Mouse (Mus musculus) midbrain, embryonic 14.5 days (tissue): ENCODE data around the gene Eif4g1. TPM values are rescaled to one million over a fixed set of nuclear protein-coding genes. Genes with fewer than 3 reads are reported as not detected.

Experiments
- ATAC-seq: fragments of 200-750 bp; cut with Nextera tagmentation; 2 replicates; pipeline ENCODE4 v1.8.0; 2017; ENCODE audit warnings: moderate number of reproducible peaks, moderate library complexity; ENCODE audit not compliant: low FRiP score, low TSS enrichment
- DNase-seq: peaks from one replicate; pipeline ENCODE4 v3.0.0-alpha.2; 2015
- H3K27ac ChIP-seq: fragments of 300-500 bp; sonication (generic); replicated peaks from 2 replicates; pipeline ENCODE4 v1.5.1; 2014; ENCODE audit warnings: mild to moderate bottlenecking, low read depth, low read length, moderate library complexity
- H3K27me3 ChIP-seq: fragments of 300-500 bp; sonication (generic); 2 replicates; pipeline ENCODE4 v1.6.1; 2014; ENCODE audit warnings: low read length, control low read depth, mixed read lengths; ENCODE audit not compliant: control insufficient read depth, insufficient read depth
- H3K36me3 ChIP-seq: fragments of 300-500 bp; sonication (generic); 2 replicates; pipeline ENCODE4 v1.6.1; 2014; ENCODE audit warnings: low read length, control low read depth; ENCODE audit not compliant: control insufficient read depth, insufficient read depth
- H3K4me1 ChIP-seq: fragments of 300-500 bp; sonication (generic); 2 replicates; pipeline ENCODE4 v1.6.1; 2014; ENCODE audit warnings: mild to moderate bottlenecking, antibody characterized with exemption, low read length, control low read depth; ENCODE audit not compliant: control insufficient read depth, insufficient read depth
- H3K4me2 ChIP-seq: fragments of 300-500 bp; sonication (generic); 2 replicates; pipeline ENCODE4 v1.6.1; 2014; ENCODE audit warnings: mild to moderate bottlenecking, low read length, moderate library complexity
- H3K4me3 ChIP-seq: fragments of 300-500 bp; sonication (generic); replicated peaks from 2 replicates; pipeline ENCODE4 v1.5.1; 2014; ENCODE audit warnings: low read depth, low read length
- H3K9ac ChIP-seq: fragments of 300-500 bp; sonication (generic); replicated peaks from 2 replicates; pipeline ENCODE4 v1.6.1; 2014; ENCODE audit warnings: mild to moderate bottlenecking, low read length, moderate library complexity
- H3K9me3 ChIP-seq: fragments of 300-500 bp; sonication (generic); 2 replicates; pipeline ENCODE4 v1.6.1; 2016; ENCODE audit warnings: low read length, control low read depth, mixed read lengths; ENCODE audit not compliant: control insufficient read depth
- WGBS: fragments of 180-500 bp; shearing (Covaris S2); extraction: QIAGEN DNeasy Blood & Tissue Kit; methylation state at CpG from one replicate; pipeline ENCODE4 v1.1.7; 2014; 5-methylcytosine and 5-hydroxymethylcytosine counted together
- polyA plus RNA-seq: library from polyadenylated mRNA; unstranded; fragments of >200 nt; fragmentation: Nextera tagmentation; extraction: Ambion mirVana; gene quantifications from 2 replicates; pipeline ENCODE4 v1.2.1, GENCODE M21; 2014

The Eif4g1 gene
- polyA plus RNA-seq, 1 experiment from 2014 or later = 123 TPM

DNA sequence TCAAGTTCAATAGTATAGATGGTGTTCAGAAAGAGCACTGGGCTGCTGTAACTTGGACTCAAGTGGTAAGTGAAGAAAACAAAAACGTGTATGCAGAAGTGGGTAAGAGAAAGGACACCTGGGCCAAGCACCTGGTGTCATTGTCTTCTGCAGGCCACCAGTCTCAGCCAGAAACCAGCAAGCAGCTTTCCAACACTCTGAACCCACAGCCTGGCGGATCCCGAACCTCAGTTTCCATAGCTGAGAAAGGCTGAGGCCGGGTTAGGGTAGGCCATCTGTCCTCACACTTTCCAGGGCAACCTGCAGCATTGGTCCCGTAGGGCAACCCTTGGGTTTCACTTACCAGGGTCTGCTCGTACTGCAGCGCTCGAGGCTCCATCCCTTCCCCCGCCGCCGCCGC is 47.5 kb downstream of the Eif4g1 start:
- peaks cover 34% of the 10 kb centered on the region for H3K36me3 ChIP-seq
- H3K4me3 ChIP-seq = peak overlapping the region; percentile 66
- WGBS = 0% methylated on average over 12 of the region's 12 CpGs
- no peaks in the 10 kb centered on the region for H3K27me3 ChIP-seq
- peak overlapping the region; percentile 78 for H3K9ac ChIP-seq
- peak overlapping the region; percentile 94 for H3K4me2 ChIP-seq
- peaks cover 31% of the 10 kb centered on the region for H3K4me1 ChIP-seq
- no peaks in the 10 kb centered on the region for H3K9me3 ChIP-seq
- DNase-seq = no peak
- no peak for ATAC-seq
- peak overlapping the region; percentile 89 for H3K27ac ChIP-seq

DNA sequence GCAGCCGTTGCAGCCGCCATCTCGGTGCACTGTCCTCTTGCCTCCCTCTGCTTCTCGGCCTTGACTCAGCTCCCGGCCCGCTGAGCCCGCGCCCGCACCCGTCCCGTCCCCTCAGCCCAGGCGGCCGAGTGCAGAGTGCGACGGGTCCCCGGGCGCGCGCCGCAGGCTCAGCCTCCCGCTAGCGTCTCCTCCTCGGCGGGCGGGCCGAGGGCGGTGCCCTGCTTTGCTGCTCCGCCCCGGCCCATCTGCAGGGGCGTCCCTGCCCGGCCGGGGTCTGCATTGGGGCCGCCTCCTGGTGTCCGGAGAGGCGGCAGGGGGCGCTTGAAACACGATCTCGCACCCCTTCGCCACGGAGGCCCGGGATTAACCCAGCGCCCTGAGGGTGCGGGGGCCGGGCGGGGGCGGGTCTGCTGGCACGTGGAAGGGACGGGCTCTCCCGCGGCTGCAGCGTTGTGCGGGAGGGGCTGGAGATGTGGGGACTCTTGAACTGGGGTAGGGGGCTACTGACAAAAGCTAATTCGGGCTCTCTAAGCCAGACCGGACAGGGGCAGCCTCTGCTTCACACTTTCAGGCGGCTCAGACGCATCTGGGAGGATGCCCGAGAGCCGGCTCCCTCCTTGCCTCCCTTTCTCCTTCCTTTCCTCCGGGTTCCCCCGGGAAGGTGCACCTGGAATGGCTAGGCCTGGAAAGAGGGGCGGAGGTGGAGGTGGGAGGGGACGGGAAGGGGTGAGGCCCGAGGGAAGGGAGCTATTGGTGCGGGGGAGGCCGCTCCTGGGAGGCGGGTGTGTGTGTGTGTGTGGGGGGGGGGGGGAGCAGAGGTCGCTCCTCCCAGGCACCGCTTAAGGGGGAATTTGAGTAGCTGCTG is 48.1 kb downstream of the Eif4g1 start:
- peak overlapping the region; percentile 66 for H3K4me3 ChIP-seq
- ATAC-seq = peak; percentile 85
- peak overlapping the region; percentile 78 for H3K9ac ChIP-seq
- WGBS = 1% methylated on average over 68 of the region's 68 CpGs
- peak overlapping the region; percentile 89 for H3K27ac ChIP-seq
- no peaks in the 10 kb centered on the region for H3K27me3 ChIP-seq
- peaks cover 34% of the 10 kb centered on the region for H3K36me3 ChIP-seq
- DNase-seq = peak; percentile 92
- peak overlapping the region; percentile 94 for H3K4me2 ChIP-seq
- peaks cover 31% of the 10 kb centered on the region for H3K4me1 ChIP-seq
- H3K9me3 ChIP-seq = no peaks in the 10 kb centered on the region

DNA sequence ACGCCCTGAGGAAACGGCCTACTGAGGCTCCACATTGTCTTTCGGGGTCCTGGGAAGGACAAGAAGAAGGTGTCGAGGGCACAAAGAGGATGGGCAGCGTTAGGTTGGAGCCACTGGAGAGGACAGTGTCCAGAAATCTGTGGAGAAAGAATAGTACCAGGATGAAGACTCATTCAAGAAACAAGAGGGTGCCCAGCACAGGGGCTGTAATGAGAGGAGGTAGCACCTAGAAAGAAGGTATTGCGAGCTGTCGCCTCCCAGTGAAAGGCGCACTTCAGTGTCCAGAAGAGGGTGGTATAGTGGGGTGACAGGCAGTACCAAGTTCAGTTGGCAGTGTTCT is 48.7 kb downstream of the Eif4g1 start:
- Histone ChIP-seq H3K36me3 (peaks cover 34% of the 10 kb centered on the region), H3K4me2 (peak overlapping the region; percentile 94), H3K4me3 (peak overlapping the region; percentile 66), H3K27ac (peak overlapping the region; percentile 89), H3K9me3 (no peaks in the 10 kb centered on the region), H3K9ac (peak overlapping the region; percentile 78), H3K27me3 (no peaks in the 10 kb centered on the region), H3K4me1 (peaks cover 31% of the 10 kb centered on the region)
- WGBS = 0% methylated on average over 8 of the region's 8 CpGs
- DNase-seq (no peak), ATAC-seq (no peak; the same call in 1 of the 2 replicates)

DNA sequence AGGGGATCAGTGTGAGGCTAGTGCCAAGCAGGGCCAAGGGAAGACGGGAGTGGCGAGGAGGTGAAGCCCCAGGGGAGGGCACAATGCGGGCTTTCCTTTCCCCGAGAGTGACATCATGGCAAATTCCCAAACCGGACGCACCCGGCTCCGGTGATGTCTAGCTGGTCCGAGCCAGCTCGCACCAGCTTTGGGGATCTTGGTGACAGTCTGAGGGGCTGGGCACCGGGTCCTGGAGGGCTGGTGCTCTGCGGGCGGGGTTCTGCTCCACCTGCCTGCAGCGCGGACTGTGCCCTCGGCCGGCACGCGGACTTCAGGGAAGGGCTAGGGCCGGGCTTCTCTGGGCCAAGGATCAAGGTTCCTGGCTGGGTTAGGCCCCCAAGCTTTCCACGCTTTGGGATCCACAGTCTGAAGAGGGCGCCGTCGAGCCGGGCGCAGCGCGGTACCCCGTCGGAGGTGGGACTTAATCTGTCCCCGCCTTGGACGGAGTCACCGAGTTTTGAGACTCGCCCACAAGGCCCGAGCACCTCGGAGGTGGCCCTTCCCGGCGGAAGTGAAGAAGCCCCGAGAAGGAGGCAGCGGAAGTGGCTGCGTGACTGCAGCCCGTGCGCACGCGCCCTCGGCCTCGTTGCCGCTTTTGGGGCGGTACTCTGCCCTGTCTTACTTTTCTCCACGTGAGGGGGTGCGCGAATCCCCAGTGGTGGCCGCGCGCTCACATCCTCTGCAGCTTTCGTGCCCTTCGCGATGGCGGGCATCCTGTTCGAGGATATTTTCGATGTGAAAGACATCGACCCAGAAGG is 49.3 kb downstream of the Eif4g1 start, which contains the start of the genes Polr2h and Clcn2:
TSS of gene Polr2h (plus strand) at position 485 of the 797 bp plus-strand sequence.
TSS of gene Clcn2 (minus strand) at position 566 of the 797 bp plus-strand sequence.
- H3K9me3 ChIP-seq = no peaks in the 10 kb centered on the region
- peak within 1 kb of the TSS; percentile 94 for H3K4me2 ChIP-seq
- WGBS = under 1% methylated on average over 62 of the region's 62 CpGs
- peak; percentile 79 for ATAC-seq
- H3K4me3 ChIP-seq = peak within 1 kb of the TSS; percentile 66
- peak within 1 kb of the TSS; percentile 89 for H3K27ac ChIP-seq
- H3K36me3 ChIP-seq = peaks cover 34% of the 10 kb centered on the region
- peaks cover 31% of the 10 kb centered on the region for H3K4me1 ChIP-seq
- DNase-seq = peak; percentile 96
- no peaks in the 10 kb centered on the region for H3K27me3 ChIP-seq
- peak within 1 kb of the TSS; percentile 78 for H3K9ac ChIP-seq

DNA sequence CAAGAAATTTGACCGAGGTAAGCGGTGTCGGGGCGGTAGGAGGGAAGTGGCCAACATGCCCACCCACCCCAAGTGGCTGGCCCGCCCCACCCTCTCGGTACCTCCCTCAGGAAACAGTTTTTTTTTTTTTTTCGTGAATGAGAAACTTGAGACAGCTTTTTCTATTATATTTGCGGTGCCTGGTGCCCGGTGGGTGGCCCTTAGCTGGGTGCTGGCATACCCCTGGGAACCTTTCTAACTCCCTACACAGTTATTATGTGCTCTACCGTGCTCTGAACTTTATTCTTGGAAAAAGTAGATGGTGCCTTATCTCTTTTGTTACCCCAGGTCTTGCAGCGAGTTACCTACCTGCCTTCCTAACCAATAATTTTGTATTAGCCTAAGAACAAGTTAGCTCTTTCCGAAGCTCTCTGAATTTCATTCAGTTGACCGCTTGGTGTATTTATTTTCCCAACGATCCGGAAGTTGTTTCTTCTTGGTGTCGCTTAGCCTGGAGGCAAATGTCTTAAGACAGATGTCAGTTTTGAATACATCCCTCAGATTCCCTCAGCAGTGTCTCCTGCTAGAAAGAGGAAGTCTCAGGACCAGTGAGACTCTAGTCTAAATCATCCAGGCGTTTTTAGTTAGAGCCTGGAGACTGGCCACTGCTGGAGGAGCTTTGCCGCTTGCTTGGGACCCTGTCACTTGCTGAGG is 50.0 kb downstream of the Eif4g1 start:
- WGBS = 4% methylated on average over 18 of the region's 18 CpGs
- ATAC-seq (no peak), DNase-seq (no peak)
- Histone ChIP-seq H3K4me1 (peaks cover 31% of the 10 kb centered on the region), H3K36me3 (peaks cover 27% of the 10 kb centered on the region), H3K4me3 (peak overlapping the region; percentile 66), H3K4me2 (peak overlapping the region; percentile 94), H3K27me3 (no peaks in the 10 kb centered on the region), H3K9ac (peak overlapping the region; percentile 78), H3K27ac (peak overlapping the region; percentile 89; the same call in 1 of the 2 replicates), H3K9me3 (no peaks in the 10 kb centered on the region)

DNA sequence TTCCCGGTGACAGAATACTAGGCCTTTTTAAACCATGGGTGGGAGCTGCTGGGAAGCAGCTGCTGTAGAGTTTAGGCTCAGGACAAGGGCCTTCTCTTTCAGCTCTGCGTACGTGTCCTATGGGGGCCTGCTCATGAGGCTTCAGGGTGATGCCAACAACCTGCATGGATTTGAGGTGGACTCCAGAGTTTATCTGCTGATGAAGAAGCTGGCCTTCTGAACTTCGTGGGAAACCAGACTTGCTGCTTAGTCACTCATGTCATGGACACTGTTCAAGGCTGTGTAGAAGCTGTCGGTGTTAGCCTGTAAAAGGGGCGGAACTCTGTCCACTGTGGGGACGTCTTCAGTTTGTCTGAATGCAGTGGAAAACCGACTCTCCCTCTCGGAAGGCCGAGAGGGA is 53.7 kb downstream of the Eif4g1 start:
- Histone ChIP-seq H3K27me3 (no peaks in the 10 kb centered on the region), H3K9me3 (no peaks in the 10 kb centered on the region), H3K4me1 (peaks cover 9% of the 10 kb centered on the region), H3K36me3 (peaks cover 25% of the 10 kb centered on the region), H3K4me3 (no peak overlapping the region), H3K27ac (no peak overlapping the region), H3K4me2 (no peak overlapping the region), H3K9ac (no peak overlapping the region)
- WGBS = 89% methylated on average over 10 of the region's 10 CpGs
- DNase-seq (no peak), ATAC-seq (no peak)

DNA sequence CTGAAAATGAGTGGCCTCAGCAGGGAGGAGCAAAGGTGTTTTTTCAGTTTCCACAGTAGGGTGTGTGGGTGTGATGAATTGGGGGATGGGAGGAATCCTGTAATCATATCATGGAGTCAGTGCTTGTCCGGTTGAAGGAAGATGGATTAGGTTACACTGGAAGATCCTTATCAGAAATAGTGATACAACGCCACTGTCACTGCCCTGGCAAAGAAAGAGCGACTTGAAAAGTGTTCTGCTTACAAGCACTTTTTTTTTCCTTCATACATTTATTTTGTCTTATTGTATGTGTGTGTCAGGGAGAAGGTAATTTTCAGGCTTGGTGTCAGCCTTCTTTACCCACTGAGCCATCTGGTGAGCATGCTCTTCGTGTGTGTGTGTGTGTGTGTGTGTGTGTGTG is 54.6 kb downstream of the Eif4g1 start:
- H3K9me3 ChIP-seq = no peaks in the 10 kb centered on the region
- DNase-seq (no peak), ATAC-seq (no peak)
- H3K27me3 ChIP-seq = no peaks in the 10 kb centered on the region
- peaks cover 25% of the 10 kb centered on the region for H3K36me3 ChIP-seq
- no peak overlapping the region for H3K4me3 ChIP-seq
- WGBS = 94% methylated on average over 4 of the region's 4 CpGs
- peaks cover 6% of the 10 kb centered on the region for H3K4me1 ChIP-seq
- H3K4me2 ChIP-seq = no peak overlapping the region
- H3K27ac ChIP-seq = no peak overlapping the region
- no peak overlapping the region for H3K9ac ChIP-seq

DNA sequence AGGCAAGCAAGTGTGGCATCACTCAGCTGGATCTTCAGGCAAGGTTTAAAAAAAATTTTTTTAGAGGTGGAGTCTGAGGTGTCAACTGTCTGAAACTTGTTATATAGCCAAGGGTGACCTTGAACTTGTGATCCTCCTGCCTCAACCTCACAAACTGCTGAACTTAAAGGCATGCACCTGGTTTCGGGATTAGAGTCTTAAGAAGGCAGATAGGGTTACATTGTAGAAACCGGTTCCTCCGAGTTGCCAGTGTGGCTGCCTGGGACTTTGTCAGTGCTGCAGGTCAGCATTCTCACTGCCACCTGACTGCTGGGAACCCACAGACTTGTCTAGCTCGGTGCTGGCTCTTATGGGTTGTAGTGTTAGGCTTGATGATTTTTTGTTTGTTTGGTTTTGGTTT is 55.1 kb downstream of the Eif4g1 start:
- H3K4me3 ChIP-seq = no peak overlapping the region
- no peaks in the 10 kb centered on the region for H3K9me3 ChIP-seq
- H3K9ac ChIP-seq = no peak overlapping the region
- H3K36me3 ChIP-seq = peaks cover 25% of the 10 kb centered on the region
- WGBS = 72% methylated on average over 4 of the region's 4 CpGs
- DNase-seq = no peak
- H3K4me2 ChIP-seq = no peak overlapping the region
- ATAC-seq = no peak
- H3K27me3 ChIP-seq = no peaks in the 10 kb centered on the region
- H3K27ac ChIP-seq = no peak overlapping the region
- peaks cover 6% of the 10 kb centered on the region for H3K4me1 ChIP-seq
